Comparison of ENCODE assay signal across 13 mouse cellular contexts in genomic region chr5:122494449-122494848, GRCm38 (mm10).
"Had no signal": no experiment of that assay in that cellular context is flagged by ENCODE, and none has a peak within 500 bp of the region (broad histone marks: within the 10 kb centered on the region; RNA-seq: fewer than 3 reads in every experiment).

No protein-coding gene starts in this region.

- ATAC-seq: liver, embryonic 12.5 days; midbrain, embryonic 15.5 days had no signal

- H3K4me3 ChIP-seq: left cerebral cortex, adult 2 months; limb, embryonic 10.5 days; liver, embryonic 12.5 days; lung, embryonic 15.5 days; megakaryocyte, embryonic 14.5 days; midbrain, embryonic 15.5 days; neural tube, embryonic 12.5 days had no signal

- H3K27me3 ChIP-seq: liver, embryonic 12.5 days; lung, embryonic 15.5 days; megakaryocyte, embryonic 14.5 days; midbrain, embryonic 15.5 days; neural tube, embryonic 12.5 days had no signal

- DNase-seq: kidney, postnatal 25 days; spleen, adult 18-20 months; thymus, adult 18-20 months; thymus, postnatal 14 days had no signal

- H3K9ac ChIP-seq: liver, embryonic 12.5 days; lung, embryonic 15.5 days; midbrain, embryonic 15.5 days; neural tube, embryonic 12.5 days had no signal

- H3K4me2 ChIP-seq: liver, embryonic 12.5 days; lung, embryonic 15.5 days; midbrain, embryonic 11.5 days; midbrain, embryonic 15.5 days; neural tube, embryonic 12.5 days had no signal

- H3K27ac ChIP-seq: left cerebral cortex, adult 2 months; limb, embryonic 10.5 days; liver, embryonic 12.5 days; lung, embryonic 15.5 days; macrophage; midbrain, embryonic 15.5 days; neural tube, embryonic 12.5 days had no signal

- H3K9me3 ChIP-seq: limb, embryonic 10.5 days; liver, embryonic 12.5 days; lung, embryonic 15.5 days; megakaryocyte, embryonic 14.5 days; midbrain, embryonic 15.5 days; neural tube, embryonic 12.5 days had no signal
